Mouse (Mus musculus) layer of hippocampus, adult 2 months (tissue): Measurements from ENCODE around the gene Slfn1. TPM values are rescaled to one million over a fixed set of nuclear protein-coding genes. Genes with fewer than 3 reads are reported as not detected.
"Not testable (repeated sequence)": the region's sequence is repeated elsewhere in the genome, so short reads cannot be mapped to it uniquely, and the experiment has no call there.

Experiments
- DNase-seq, 2 experiments: peaks; one replicate each; pipeline ENCODE4 v3.0.0; 2022; ENCODE audit warnings: low spot score in 2 of 2
- H3K27ac ChIP-seq: fragments of 200-600 bp; 2 replicates; pipeline ENCODE4 v1.8.1; 2022
- H3K4me3 ChIP-seq: fragments of 200-600 bp; 2 replicates; pipeline ENCODE4 v1.8.1; 2022; ENCODE audit warnings: mild to moderate bottlenecking
- CTCF ChIP-seq: fragments of 200-600 bp; conservative IDR thresholded peaks from 2 replicates; pipeline ENCODE4 v1.8.1; 2022; ENCODE audit warnings: antibody characterized with exemption, mild to moderate bottlenecking, moderate library complexity
- total RNA-seq, 2 experiments: library from RNA; stranded (reverse); gene quantifications; 2 replicates each; pipeline ENCODE4 v1.2.3; 2021

The Slfn1 gene
- total RNA-seq, 2 experiments from 2014 or later = not detected

DNA sequence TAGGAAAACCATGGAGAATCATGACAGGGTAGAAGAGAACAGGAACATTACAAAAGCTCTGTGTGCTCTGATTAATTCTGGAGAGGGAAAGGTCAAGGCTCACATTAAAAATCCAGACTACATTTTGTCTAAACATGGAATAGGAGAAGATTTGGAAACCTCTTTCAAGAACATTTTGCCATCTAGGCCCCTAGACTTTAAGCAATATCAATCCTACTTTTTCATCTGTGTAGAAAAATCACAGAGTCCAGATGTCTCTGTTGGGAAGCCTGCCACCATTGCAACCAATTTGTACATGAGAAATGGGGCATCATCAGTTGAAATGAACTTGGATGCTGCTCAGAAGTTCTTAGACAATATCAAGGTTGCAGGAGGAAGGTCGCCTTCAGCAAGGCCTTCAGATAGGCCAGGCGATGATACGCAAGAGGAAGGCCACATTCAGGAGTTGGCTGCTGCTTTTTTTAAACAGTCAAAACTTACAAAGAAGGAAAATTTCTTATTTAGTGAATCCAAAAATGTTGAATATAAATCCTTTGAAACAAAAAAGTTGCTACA, 4.6 kb downstream of the Slfn1 start:
- no peak overlapping the region for H3K4me3 ChIP-seq
- TF ChIP-seq CTCF = no peak
- peak in 1 of 2 experiments; percentile 11 for DNase-seq
- no peak overlapping the region for H3K27ac ChIP-seq

DNA sequence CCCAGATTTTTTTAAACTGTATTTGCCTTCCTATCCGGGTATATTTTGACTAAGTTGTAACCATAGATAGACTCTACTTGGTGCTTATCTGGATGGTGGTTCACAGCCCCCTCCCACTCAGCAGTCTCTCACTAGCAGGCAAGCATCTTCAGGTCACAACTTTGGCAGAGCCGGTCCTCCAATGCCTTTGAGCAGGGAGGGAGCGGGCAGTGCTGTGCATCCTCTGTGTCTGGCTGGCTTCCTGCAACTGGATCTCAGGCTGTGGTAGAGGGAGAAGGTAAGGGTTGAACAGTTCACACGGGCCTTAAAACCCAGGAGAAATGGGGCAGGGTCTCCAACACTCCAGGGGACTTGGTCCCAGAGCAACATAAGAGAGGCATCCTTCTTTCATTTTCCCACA, 6.5 kb downstream of the Slfn1 start:
- TF ChIP-seq CTCF = no peak
- no peak for DNase-seq

DNA sequence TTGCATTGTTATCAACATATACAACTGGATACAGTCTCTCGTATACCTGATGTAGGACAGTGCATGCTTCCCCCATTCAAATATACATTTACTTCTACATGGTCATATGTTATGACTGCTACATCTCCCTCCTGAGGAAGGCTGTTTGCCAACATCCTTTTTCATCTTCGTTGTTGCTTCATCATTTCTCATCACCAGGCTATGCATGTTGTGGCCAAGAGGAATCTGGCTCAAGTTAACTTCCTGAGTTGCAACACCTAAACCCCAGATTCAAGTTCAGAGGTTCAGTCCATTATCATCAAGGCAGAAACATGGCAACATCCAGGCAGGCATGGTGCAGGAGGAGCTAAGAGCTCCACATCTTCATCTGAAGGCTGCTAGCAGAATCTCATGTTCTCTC, 8.3 kb downstream of the Slfn1 start:
- H3K27ac ChIP-seq = no peak overlapping the region
- no peak for DNase-seq
- H3K4me3 ChIP-seq = no peak overlapping the region
- no peak for TF ChIP-seq CTCF

More for the DNA sequence above, 6.5 kb downstream of the Slfn1 start:
- Histone ChIP-seq H3K4me3 (no peak overlapping the region), H3K27ac (no peak overlapping the region)

DNA sequence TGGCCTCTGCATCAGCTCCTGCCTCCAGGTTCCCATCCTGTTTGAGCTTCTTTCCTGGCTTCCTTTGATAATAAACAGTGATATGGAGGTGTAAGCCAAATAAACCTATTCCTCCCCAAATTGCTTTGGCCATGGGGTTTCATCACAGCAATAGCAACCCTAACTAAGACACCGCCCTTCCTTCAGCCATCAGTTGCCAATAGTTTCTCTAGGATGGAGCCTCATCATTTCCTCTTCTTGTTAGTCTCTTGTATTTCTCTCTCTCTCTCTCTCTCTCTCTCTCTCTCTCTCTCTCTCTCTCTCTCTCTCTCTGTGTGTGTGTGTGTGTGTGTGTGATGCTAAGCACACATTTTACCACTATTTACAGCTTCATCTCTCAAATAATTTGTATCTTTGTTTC, 9.0 kb downstream of the Slfn1 start:
- H3K4me3 ChIP-seq, H3K27ac ChIP-seq, DNase-seq: not testable (repeated sequence)

DNA sequence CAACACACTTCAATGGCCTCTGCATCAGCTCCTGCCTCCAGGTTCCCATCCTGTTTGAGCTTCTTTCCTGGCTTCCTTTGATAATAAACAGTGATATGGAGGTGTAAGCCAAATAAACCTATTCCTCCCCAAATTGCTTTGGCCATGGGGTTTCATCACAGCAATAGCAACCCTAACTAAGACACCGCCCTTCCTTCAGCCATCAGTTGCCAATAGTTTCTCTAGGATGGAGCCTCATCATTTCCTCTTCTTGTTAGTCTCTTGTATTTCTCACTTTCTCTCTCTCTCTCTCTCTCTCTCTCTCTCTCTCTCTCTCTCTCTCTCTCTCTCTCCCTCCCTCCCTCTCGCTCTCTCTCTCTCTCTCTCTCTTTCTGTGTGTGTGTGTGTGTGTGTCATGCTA, 20.6 kb downstream of the Slfn1 start:
- not testable (repeated sequence) for H3K4me3 ChIP-seq, H3K27ac ChIP-seq, DNase-seq

DNA sequence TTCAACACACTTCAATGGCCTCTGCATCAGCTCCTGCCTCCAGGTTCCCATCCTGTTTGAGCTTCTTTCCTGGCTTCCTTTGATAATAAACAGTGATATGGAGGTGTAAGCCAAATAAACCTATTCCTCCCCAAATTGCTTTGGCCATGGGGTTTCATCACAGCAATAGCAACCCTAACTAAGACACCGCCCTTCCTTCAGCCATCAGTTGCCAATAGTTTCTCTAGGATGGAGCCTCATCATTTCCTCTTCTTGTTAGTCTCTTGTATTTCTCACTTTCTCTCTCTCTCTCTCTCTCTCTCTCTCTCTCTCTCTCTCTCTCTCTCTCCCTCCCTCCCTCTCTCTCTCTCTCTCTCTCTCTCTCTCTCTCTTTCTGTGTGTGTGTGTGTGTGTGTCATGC, 32.3 kb downstream of the Slfn1 start:
- not testable (repeated sequence) for H3K27ac ChIP-seq, DNase-seq

More for the DNA sequence above, 32.3 kb downstream of the Slfn1 start:
- not testable (repeated sequence) for H3K4me3 ChIP-seq

Other genes with a start within 250 kb of the Slfn1 start
- gene Rffl, start 245.6 kb upstream of the Slfn1 start, total RNA-seq = 10 to 100 TPM in 1 of 2 experiments, 1 to 10 TPM in 1; 9.5 to 10.9 TPM
- gene Rad51d, start 226.2 kb upstream of the Slfn1 start, total RNA-seq = 10 to 100 TPM; 15.1 to 16.4 TPM
- gene Fndc8, start 224.7 kb upstream of the Slfn1 start, total RNA-seq = not detected
- gene Nle1, start 208.4 kb upstream of the Slfn1 start, total RNA-seq = 10 to 100 TPM; 46.0 to 48.8 TPM
- gene Unc45b, start 206.3 kb upstream of the Slfn1 start, total RNA-seq = 1 to 10 TPM in 1 of 2 experiments, under 1 TPM in 1; 0.66 to 1.4 TPM
- 1 to 10 TPM; 2.5 to 4.0 TPM for gene Slfn5, start 165.5 kb upstream of the Slfn1 start, total RNA-seq
- under 1 TPM; 0.27 to 0.49 TPM for gene Slfn9, start 125.0 kb upstream of the Slfn1 start, total RNA-seq
- under 1 TPM; 0.44 to 0.69 TPM for gene Slfn8, start 96.0 kb upstream of the Slfn1 start, total RNA-seq
- under 1 TPM; 0.44 to 0.56 TPM for gene Slfn2, start 51.7 kb upstream of the Slfn1 start, total RNA-seq
- gene Slfn4, start 58.3 kb downstream of the Slfn1 start, total RNA-seq = not detected
- under 1 TPM; 0.32 to 0.41 TPM for gene Slfn3, start 74.5 kb downstream of the Slfn1 start, total RNA-seq
- not detected for gene Slfn14, start 169.9 kb downstream of the Slfn1 start, total RNA-seq
- gene Ap2b1, start 182.2 kb downstream of the Slfn1 start, total RNA-seq = 100 to 1,000 TPM; 319 to 331 TPM
- gene Pex12, start 185.7 kb downstream of the Slfn1 start, total RNA-seq = 10 to 100 TPM; 11.0 to 11.2 TPM